Mouse (Mus musculus): ENCODE measurements at regions not wholly inside any gene's neighbourhood (a gene's known extent, or its start where the extent isn't known, plus 50 kb on each side); places are given as distances from the start of the nearest gene placed in this dataset.
A peak's percentile ranks its signal among the peaks of the same experiment; 100 is the strongest.
"Not testable (repeated sequence)": the region's sequence is repeated elsewhere in the genome, so short reads cannot be mapped to it uniquely, and the experiment has no call there.

DNA sequence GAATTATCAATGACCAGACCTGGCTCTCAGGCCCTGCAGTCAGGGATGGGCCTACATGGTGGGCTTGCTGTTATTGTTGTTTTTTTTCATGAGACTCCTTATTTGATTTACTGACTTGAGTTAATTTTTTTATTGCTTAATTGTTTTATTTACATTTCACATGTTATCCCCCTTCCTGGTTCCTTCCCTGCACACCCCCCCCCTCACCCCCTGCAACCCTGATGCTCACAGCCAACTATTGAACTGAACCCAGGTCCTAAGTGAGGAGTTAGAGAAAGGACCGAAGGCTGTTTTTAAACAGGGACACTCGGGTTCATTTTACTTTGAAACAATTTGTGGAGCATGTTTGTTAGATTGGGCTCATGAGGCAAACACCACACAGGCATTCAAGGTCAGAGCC is 126.9 kb downstream of the Gm31371 start:
- not testable (repeated sequence) for H3K27me3 ChIP-seq; H3K4me1 ChIP-seq (replicated peaks); ATAC-seq (ENCODE audit: insufficient read depth); H3K9ac ChIP-seq; H3K4me2 ChIP-seq; H3K4me3 ChIP-seq (replicated peaks); H3K27ac ChIP-seq (replicated peaks); H3K9me3 ChIP-seq (replicated peaks); H3K36me3 ChIP-seq (replicated peaks)
- WGBS (ENCODE audit: insufficient replicate concordance) = 55% methylated on average over 2 of the region's 2 CpGs

DNA sequence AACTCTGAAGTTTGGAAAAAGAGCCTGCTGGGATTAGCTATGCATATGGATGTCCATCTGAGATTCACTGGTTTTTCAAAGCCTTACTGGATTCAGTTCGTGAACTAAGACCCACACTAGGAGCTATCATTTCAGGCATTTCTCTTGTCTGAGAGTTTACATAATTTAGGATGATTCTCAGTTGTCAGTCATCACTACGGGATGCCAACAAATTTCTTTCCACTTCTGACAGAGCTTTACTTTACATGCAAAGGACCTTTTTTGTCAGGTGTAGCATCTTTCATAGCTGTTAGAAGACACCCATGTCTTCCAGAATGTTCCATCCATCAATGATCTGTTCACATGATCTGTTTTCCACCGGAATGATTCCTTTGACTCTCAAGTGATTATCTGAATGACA is 154.4 kb downstream of the Gm31371 start:
- H3K27me3 ChIP-seq; H3K4me2 ChIP-seq; H3K4me3 ChIP-seq (replicated peaks); H3K9ac ChIP-seq; ATAC-seq (ENCODE audit: insufficient read depth); H3K4me1 ChIP-seq (replicated peaks); H3K9me3 ChIP-seq (replicated peaks); H3K27ac ChIP-seq (replicated peaks); H3K36me3 ChIP-seq (replicated peaks): not testable (repeated sequence)
- 50% methylated on average over 2 of the region's 3 CpGs for whole genome bisulfite sequencing (ENCODE audit: insufficient replicate concordance)

DNA sequence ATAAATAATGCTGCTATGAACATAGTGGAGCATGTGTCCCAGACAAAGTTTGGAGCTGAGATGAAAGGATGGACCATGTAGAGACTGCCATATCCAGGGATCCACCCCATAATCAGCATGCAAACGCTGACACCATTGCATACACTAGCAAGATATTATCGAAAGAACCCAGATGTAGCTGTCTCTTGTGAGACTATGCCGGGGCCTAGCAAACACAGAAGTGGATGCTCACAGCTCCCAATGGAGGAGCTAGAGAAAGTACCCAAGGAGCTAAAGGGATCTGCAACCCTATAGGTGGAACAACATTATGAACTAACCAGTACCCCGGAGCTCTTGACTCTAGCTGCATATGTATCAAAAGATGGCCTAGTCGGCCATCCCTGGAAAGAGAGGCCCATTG is 194.9 kb downstream of the Gm31371 start:
- not testable (repeated sequence) for H3K9me3 ChIP-seq (replicated peaks); H3K9ac ChIP-seq; H3K4me2 ChIP-seq; H3K4me1 ChIP-seq (replicated peaks); H3K27me3 ChIP-seq; H3K27ac ChIP-seq (replicated peaks); H3K4me3 ChIP-seq (replicated peaks); ATAC-seq (ENCODE audit: insufficient read depth); H3K36me3 ChIP-seq (replicated peaks)
- WGBS (ENCODE audit: insufficient replicate concordance) = 68% methylated on average over 5 of the region's 5 CpGs

GRCm38 (mm10) chr8:20100241-20100640 is 197.0 kb downstream of the Gm31371 start:
- ATAC-seq (ENCODE audit: insufficient read depth); H3K27ac ChIP-seq (replicated peaks): not testable (repeated sequence)
- no CpG with 5 or more reads among the region's 1 CpGs for WGBS (ENCODE audit: insufficient replicate concordance)

DNA sequence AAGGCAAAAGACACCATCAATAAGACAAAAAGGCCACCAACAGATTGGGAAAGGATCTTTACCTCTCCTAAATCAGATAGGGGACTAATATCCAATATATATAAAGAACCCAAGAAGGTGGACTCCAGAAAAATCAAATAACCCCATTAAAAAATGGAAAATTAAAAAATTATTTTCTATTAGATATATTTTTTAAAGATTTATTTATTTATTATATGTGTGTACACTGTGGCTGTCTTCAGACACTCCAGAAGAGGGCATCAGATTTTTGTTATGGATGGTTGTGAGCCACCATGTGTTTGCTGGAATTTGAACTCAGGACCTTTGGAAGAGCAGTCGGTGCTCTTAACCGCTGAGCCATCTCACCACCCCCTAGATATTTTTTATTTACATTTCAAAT is 199.2 kb downstream of the Gm31371 start:
- H3K9me3 ChIP-seq (replicated peaks); H3K4me1 ChIP-seq (replicated peaks); H3K36me3 ChIP-seq (replicated peaks); ATAC-seq (ENCODE audit: insufficient read depth); H3K4me2 ChIP-seq; H3K9ac ChIP-seq; H3K27me3 ChIP-seq; H3K27ac ChIP-seq (replicated peaks); H3K4me3 ChIP-seq (replicated peaks): not testable (repeated sequence)
- no CpG with 5 or more reads among the region's 2 CpGs for WGBS (ENCODE audit: insufficient replicate concordance)

More at GRCm38 (mm10) chr8:20100241-20100640, 197.0 kb downstream of the Gm31371 start:
- H3K9me3 ChIP-seq (replicated peaks); H3K36me3 ChIP-seq (replicated peaks); H3K27me3 ChIP-seq; H3K4me3 ChIP-seq (replicated peaks); H3K4me2 ChIP-seq; H3K9ac ChIP-seq; H3K4me1 ChIP-seq (replicated peaks): not testable (repeated sequence)

GRCm38 (mm10) chr8:20107154-20107553 is 204.0 kb downstream of the Gm31371 start:
- H3K4me2 ChIP-seq; H3K4me1 ChIP-seq (replicated peaks); H3K4me3 ChIP-seq (replicated peaks); H3K27me3 ChIP-seq; H3K27ac ChIP-seq (replicated peaks); H3K9me3 ChIP-seq (replicated peaks); H3K9ac ChIP-seq; H3K36me3 ChIP-seq (replicated peaks); ATAC-seq (ENCODE audit: insufficient read depth): not testable (repeated sequence)
- WGBS (ENCODE audit: insufficient replicate concordance) = 67% methylated on average over 1 of the region's 2 CpGs

DNA sequence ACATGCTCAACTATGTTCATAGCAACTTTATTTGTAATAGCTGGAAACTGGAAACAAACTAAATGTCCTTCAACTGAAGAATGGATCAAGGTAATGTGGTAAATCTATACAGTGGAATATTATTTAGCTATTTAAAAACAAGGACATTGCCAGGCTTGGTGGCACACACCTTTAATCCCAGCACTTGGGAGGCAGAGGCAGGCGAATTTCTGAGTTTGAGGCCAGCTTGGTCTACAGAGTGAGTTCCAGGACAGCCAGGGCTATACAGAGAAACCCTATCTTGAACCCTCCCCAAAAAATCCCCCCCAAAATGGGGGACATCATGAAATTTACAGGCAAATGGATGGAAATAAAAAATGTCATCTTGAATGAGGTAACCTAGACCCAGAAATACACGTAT is 213.6 kb downstream of the Gm31371 start:
- H3K36me3 ChIP-seq (replicated peaks); H3K9me3 ChIP-seq (replicated peaks); H3K4me2 ChIP-seq; H3K4me3 ChIP-seq (replicated peaks); H3K27me3 ChIP-seq; ATAC-seq (ENCODE audit: insufficient read depth); H3K4me1 ChIP-seq (replicated peaks); H3K27ac ChIP-seq (replicated peaks); H3K9ac ChIP-seq: not testable (repeated sequence)
- WGBS (ENCODE audit: insufficient replicate concordance) = 45% methylated on average over 2 of the region's 2 CpGs

DNA sequence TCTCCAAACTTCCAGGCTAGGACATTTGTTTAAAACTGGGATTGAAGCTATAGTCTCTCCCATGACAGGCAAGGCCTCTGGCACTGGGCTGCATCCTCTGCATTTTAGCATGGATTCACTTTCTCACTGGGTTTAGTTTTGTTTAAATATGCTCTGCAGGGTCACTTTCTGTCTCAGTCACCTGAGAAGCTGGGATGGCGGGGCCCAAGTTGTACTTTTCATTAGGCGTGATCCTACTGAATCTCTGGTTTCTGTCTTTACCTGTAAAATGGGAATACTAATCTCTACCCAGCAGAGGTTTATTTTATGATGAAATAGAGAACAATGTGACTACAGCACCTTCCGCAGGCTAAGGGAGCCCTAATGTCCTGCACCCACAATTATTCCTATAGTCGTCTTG is 216.4 kb downstream of the Gm31371 start:
- not testable (repeated sequence) for ATAC-seq (ENCODE audit: insufficient read depth); H3K9me3 ChIP-seq (replicated peaks); H3K27ac ChIP-seq (replicated peaks); H3K36me3 ChIP-seq (replicated peaks); H3K4me2 ChIP-seq; H3K9ac ChIP-seq; H3K27me3 ChIP-seq; H3K4me3 ChIP-seq (replicated peaks); H3K4me1 ChIP-seq (replicated peaks)
- 64% methylated on average over 4 of the region's 4 CpGs for WGBS (ENCODE audit: insufficient replicate concordance)

- not testable (repeated sequence) for H3K27ac ChIP-seq (replicated peaks); H3K4me3 ChIP-seq (replicated peaks); H3K4me2 ChIP-seq; ATAC-seq (ENCODE audit: insufficient read depth); H3K4me1 ChIP-seq (replicated peaks); H3K9ac ChIP-seq; H3K9me3 ChIP-seq (replicated peaks); H3K36me3 ChIP-seq (replicated peaks); H3K27me3 ChIP-seq
- WGBS (ENCODE audit: insufficient replicate concordance) = 69% methylated on average over 2 of the region's 2 CpGs
These were observed 217.0 kb downstream of the Gm31371 start for GRCm38 (mm10) chr8:20120186-20120585.

DNA sequence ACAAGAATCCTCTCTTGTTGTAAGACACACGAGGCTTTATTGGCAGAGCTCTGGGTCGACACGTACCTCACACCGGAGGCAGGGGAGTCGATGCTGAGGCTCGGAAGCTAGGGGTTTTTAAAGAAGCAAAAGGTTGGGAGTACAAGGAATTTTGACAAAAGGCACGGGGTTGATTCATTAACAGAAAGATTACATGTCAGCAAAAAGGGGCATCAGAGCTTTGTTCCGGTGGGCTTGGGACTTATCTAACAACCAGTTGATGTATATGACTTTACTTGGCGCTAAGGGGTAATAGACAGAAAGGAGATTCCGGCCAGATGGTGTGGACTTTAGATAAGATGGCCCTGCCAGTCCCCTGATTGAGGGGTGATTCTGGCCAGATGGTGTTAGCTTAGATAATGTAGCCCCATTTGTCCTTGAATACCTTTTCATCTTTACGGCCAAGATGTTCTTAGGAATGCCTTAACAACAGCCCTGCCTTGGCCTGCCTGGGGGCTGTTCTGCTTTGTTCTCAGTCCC is 218.3 kb downstream of the Gm31371 start:
- WGBS (ENCODE audit: insufficient replicate concordance) = 81% methylated on average over 10 of the region's 11 CpGs

GRCm38 (mm10) chr8:20122067-20122925 is 219.1 kb downstream of the Gm31371 start:
- not testable (repeated sequence) for H3K36me3 ChIP-seq (replicated peaks); H3K27me3 ChIP-seq; H3K27ac ChIP-seq (replicated peaks); H3K9me3 ChIP-seq (replicated peaks); H3K4me1 ChIP-seq (replicated peaks)
- WGBS (ENCODE audit: insufficient replicate concordance) = 8% methylated on average over 71 of the region's 72 CpGs
- Histone ChIP-seq H3K4me2 (peak overlapping the region; percentile 62), H3K9ac (peak overlapping the region; percentile 66), H3K4me3 (replicated peaks) (peak overlapping the region; percentile 65)
- peak; percentile 100 for ATAC-seq (ENCODE audit: insufficient read depth)

More for the DNA sequence above, 218.3 kb downstream of the Gm31371 start:
- not testable (repeated sequence) for H3K4me2 ChIP-seq; H3K36me3 ChIP-seq (replicated peaks); H3K4me1 ChIP-seq (replicated peaks); H3K27ac ChIP-seq (replicated peaks); H3K4me3 ChIP-seq (replicated peaks); H3K9me3 ChIP-seq (replicated peaks); ATAC-seq (ENCODE audit: insufficient read depth); H3K9ac ChIP-seq; H3K27me3 ChIP-seq

GRCm38 (mm10) chr8:20123545-20123944 is 220.4 kb downstream of the Gm31371 start:
- not testable (repeated sequence) for H3K27me3 ChIP-seq; H3K4me3 ChIP-seq (replicated peaks); ATAC-seq (ENCODE audit: insufficient read depth); H3K9ac ChIP-seq; H3K4me1 ChIP-seq (replicated peaks); H3K36me3 ChIP-seq (replicated peaks); H3K4me2 ChIP-seq; H3K27ac ChIP-seq (replicated peaks); H3K9me3 ChIP-seq (replicated peaks)
- WGBS (ENCODE audit: insufficient replicate concordance) = 72% methylated on average over 5 of the region's 5 CpGs
